Comparison of ENCODE assay signal across 21 mouse cellular contexts in genomic region chr15:6469384-6469783, GRCm38 (mm10). TPM values are rescaled to one million over a fixed set of nuclear protein-coding genes. Genes with fewer than 3 reads are reported as not detected.
DNase-seq lines count a peak whose midpoint lies in the region; ATAC-seq lines count a peak whose summit lies in the region.
"Had no signal": no experiment of that assay in that cellular context is flagged by ENCODE, and none has a peak within 500 bp of the region (broad histone marks: within the 10 kb centered on the region; RNA-seq: fewer than 3 reads in every experiment).

No protein-coding gene starts in this region.

- H3K4me3 ChIP-seq in neural tube, embryonic 13.5 days = no peak overlapping the region
- no peak overlapping the region for H3K4me3 ChIP-seq in neural tube, embryonic 15.5 days (replicated peaks)

- no peak for DNase-seq in neural tube, embryonic 10.5 days (ENCODE audit: extremely low spot score, low spot score)
- DNase-seq in thymus, postnatal 36 days = no peak
- DNase-seq: adrenal gland, adult 2 months; adrenal gland, adult 8-10 months; adrenal gland, postnatal 10 days; adrenal gland, postnatal 14 days; adrenal gland, postnatal 25 days; adrenal gland, postnatal 36 days; B cell, adult 2 months; cerebellum, adult 11 months; cerebellum, adult 11-12 months; cerebellum, adult 18-20 months had no signal

- no peak overlapping the region for H3K4me2 ChIP-seq in neural tube, embryonic 13.5 days
- H3K4me2 ChIP-seq in neural tube, embryonic 15.5 days = no peak overlapping the region

- no peaks in the 10 kb centered on the region for H3K9me3 ChIP-seq in neural tube, embryonic 13.5 days
- H3K9me3 ChIP-seq in neural tube, embryonic 15.5 days (replicated peaks) = no peaks in the 10 kb centered on the region
- H3K9me3 ChIP-seq: G1E had no signal

- H3K36me3 ChIP-seq in neural tube, embryonic 13.5 days = no peaks in the 10 kb centered on the region
- no peaks in the 10 kb centered on the region for H3K36me3 ChIP-seq in neural tube, embryonic 15.5 days
- H3K36me3 ChIP-seq: G1E had no signal

- H3K9ac ChIP-seq in neural tube, embryonic 13.5 days = no peak overlapping the region
- H3K9ac ChIP-seq in neural tube, embryonic 15.5 days (replicated peaks) = no peak overlapping the region

- no peaks in the 10 kb centered on the region for H3K27me3 ChIP-seq in neural tube, embryonic 13.5 days
- H3K27me3 ChIP-seq in neural tube, embryonic 15.5 days (replicated peaks) = no peaks in the 10 kb centered on the region
- H3K27me3 ChIP-seq: CH12.LX, Patski had no signal

- WGBS in neural tube, embryonic 13.5 days = 86% methylated on average over 3 of the region's 3 CpGs
- 71% methylated on average over 3 of the region's 3 CpGs for WGBS in neural tube, embryonic 15.5 days

- H3K27ac ChIP-seq in neural tube, embryonic 13.5 days (replicated peaks) = no peak overlapping the region
- H3K27ac ChIP-seq in neural tube, embryonic 15.5 days (replicated peaks) = no peak overlapping the region

- 0 out of 2 replicates have a peak, but pooled peaks have one; percentile 65 for ATAC-seq in neural tube, embryonic 13.5 days (ENCODE audit: low read depth)
- ATAC-seq in neural tube, embryonic 15.5 days (ENCODE audit: low FRiP score) = peak; percentile 87
- ATAC-seq: activated CD4-positive, CD25-positive, alpha-beta regulatory T cell, adult 4 months; Patski had no signal

- H3K4me1 ChIP-seq in neural tube, embryonic 13.5 days (replicated peaks) = no peaks in the 10 kb centered on the region
- H3K4me1 ChIP-seq in neural tube, embryonic 15.5 days = no peaks in the 10 kb centered on the region

RNA-seq across cellular contexts. Expression of gene C9, which starts 24.3 kb away (rescaled TPM):
- not detected in 2 replicates for polyA plus RNA-seq in neural tube, embryonic 13.5 days (2015; fragmentation: Nextera tagmentation; extraction: Ambion mirVana)
- 1.5 TPM in 1 of 2 replicates, not detected in the other for polyA plus RNA-seq in neural tube, embryonic 15.5 days (2015; fragmentation: Nextera tagmentation; extraction: Ambion mirVana)
- polyA plus RNA-seq: activated CD4-positive, CD25-positive, alpha-beta regulatory T cell, adult 4 months; adrenal gland, adult 2 months; brain, embryonic 14.5 days; C2C12; CD4-positive, CD25-positive, alpha-beta regulatory T cell, adult 4 months; G1E; Patski had no signal

RNA-seq across cellular contexts. Expression of gene Fyb, which starts 53.3 kb away (rescaled TPM):
- polyA plus RNA-seq in neural tube, embryonic 13.5 days (2015; fragmentation: Nextera tagmentation; extraction: Ambion mirVana) = 2.9 and 4.5 TPM in 2 replicates
- polyA plus RNA-seq in neural tube, embryonic 15.5 days (2015; fragmentation: Nextera tagmentation; extraction: Ambion mirVana) = 4.0 and 16.1 TPM in 2 replicates
